Mouse (Mus musculus): ENCODE results near the gene Akap6.

GRCm38 (mm10) chr12:52847020-52847419, 147.8 kb downstream of the Akap6 start:
- TF ChIP-seq CTCF (IDR thresholded peaks at IDR 0.05; ENCODE audit: low read depth, low read length), result no peak
- no peak for TF ChIP-seq POLR2A (IDR thresholded peaks at IDR 0.05; ENCODE audit: extremely low read depth, insufficient read depth, low read length)

Data from liver, adult 2 months (tissue).